Mouse (Mus musculus) 3T3-L1 (cell line): Measurements from ENCODE around the gene A230072I06Rik.

Experiments used
- DNase-seq: peaks from one replicate; pipeline ENCODE4 v3.0.0-alpha.2; 2015; ENCODE audit warnings: low read depth, low spot score

Gene A230072I06Rik

DNA sequence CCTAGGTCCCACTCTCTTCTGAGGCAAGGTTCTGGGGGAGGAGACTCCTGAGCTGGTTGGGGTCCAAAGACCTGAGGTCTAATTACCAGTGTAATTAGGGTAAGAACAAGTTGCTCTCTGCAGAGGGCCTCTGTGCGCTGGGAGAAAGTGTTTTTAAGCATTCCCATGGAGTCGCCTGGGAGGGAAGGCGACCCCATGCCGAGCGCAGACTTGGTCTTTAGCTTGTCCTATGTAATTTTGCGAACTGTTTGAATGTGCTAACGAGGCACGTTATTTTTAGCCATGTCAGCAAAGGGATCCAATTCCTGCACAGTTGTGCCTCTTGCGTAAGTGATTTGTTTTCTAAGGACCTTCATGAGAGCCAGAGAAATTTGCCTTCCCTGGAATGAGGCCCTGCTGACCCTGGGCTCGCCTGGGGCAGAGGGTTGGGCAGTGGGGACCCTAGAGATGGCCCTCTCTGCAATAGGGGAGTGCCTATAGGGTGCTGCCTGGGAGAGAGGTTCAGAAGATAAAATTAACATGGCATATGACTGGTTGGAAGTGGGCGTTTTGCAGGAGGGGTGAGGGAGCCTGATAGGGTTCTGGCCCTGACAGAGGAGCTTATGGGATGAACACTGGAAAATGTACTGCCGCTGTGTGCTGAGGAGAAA is at the start of gene A230072I06Rik:
TSS of gene A230072I06Rik (plus strand) at position 157 of the 650 bp plus-strand sequence.
- no peak for DNase-seq

DNA sequence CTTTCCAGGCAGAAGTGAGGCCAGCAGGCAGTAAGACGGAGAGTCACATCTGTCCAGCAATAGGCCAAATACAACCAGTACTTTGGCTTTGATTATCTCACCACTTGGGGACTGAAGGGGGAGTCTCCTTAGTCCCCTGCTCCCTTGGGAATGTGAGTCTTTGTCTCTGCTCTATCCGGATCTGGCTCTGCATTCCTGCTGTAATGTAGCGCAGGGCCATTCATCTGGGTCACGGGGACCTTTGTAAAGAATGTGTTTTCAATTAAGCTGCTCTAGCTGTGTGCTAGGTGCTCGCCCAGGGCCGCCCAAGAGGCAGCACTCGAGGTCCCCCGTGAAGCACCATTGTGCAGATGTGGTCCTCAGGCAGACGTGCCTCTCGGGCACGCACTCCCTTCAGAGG is 44.6 kb upstream of the A230072I06Rik start:
- DNase-seq, result no peak

GRCm38 (mm10) chr8:12238775-12239174 is 39.8 kb upstream of the A230072I06Rik start:
- no peak for DNase-seq

- no peak for DNase-seq
These were observed 38.5 kb upstream of the A230072I06Rik start for GRCm38 (mm10) chr8:12240143-12240542.

DNA sequence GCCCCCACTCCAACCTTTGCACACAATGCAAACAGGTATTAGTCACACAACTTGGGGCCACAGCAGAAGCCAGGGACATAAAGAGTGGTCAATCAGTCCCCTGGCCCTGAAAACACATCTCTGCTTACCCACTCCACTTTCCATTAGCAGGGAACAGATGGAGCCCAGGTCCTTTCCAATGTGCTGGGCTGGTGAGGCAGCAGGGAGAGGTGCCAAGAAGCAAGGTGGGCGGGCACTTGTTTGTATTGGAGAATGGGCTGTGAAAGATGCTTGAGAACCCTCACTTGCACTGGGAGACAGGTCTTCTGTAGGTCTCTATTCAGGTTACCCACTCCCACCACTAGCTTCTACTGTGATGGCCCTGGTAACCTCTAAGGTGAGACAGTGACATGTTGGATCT is 34.9 kb upstream of the A230072I06Rik start:
- DNase-seq, result no peak

DNA sequence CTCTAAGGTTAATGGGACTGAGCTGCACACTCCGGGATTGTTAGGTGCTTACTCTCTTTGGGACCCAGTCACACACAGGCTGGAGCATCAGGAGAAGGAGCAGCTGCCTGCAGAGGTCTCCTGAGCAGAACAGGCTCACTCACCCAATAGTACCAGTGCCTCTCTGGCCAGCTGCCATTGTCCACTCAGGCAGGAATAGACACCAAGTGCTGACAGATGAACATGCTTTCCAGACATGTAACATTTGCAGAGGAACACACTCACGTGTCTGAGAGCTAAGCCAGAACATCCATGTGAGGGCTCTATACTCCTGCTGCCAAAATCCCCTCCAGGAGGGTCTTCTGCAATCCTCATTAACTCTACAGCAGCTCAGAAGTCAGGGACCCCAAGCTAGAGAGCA is 18.7 kb upstream of the A230072I06Rik start:
- DNase-seq, result no peak

- DNase-seq, result no peak
These were observed 18.1 kb upstream of the A230072I06Rik start for GRCm38 (mm10) chr8:12260476-12261029.

DNA sequence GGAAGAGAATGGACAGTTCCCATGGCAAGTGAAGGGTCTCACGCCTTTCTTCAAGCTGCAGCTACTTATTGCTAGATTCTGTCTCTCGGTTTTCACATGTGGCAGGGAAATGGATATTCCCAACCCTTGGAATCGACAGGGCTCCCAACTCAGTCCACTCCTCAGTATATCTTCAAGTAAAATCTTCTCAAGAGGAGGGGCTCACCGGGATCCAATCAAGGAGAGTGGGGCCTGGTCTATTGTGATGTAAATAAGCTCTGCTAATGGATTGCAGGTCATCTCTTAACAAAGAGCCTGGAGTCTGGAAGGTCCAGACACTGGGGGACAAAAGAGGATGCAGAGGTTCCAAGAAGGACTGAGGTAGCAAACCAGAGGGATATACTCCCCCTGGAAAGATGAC is 17.1 kb upstream of the A230072I06Rik start:
- DNase-seq, result no peak

DNA sequence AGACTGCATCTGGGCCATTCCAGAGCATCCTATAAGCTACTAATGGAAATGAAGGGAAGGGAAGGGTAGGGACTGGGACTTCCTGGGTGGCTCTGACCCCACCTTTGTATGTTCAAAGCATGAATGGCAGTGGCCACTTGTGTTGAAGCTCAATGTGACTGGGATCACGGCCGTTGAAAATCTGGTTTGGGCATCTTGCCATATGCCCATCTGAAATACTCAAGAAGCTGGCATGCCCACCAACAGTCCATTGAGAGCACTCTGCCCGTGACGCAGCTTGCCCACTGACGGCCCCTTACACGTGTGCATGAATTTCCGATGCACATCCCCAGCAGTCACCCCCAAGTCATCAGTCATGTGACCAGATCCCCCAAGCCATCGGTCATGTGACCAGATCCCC is 13.6 kb upstream of the A230072I06Rik start:
- no peak for DNase-seq

GRCm38 (mm10) chr8:12267863-12268262 is 10.8 kb upstream of the A230072I06Rik start:
- no peak for DNase-seq

DNA sequence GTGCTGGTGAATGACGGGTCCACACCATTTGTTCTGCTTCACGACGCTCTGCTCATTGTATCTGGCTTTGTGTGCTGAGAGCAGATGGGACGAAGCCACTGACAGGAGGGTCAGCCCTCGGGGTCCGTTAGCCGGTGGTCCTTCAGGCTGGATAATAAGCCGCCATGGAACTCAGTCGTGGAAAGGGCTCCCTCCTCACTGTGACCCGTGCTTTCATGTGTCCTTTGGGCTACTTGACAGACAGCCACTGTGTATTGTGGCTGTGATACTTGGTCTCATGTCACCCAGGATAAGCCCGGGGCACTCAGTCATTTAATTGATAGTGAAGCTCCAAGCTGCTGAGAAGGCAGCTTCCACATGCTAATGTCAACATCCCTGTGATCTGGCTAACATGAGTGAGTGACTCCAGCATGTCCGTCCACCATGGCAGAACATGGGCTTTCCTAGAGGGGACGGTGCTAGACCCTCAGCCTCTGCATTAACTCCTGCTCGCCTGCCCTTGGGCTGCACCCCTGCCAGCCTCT is 10.3 kb upstream of the A230072I06Rik start:
- DNase-seq, result no peak

DNA sequence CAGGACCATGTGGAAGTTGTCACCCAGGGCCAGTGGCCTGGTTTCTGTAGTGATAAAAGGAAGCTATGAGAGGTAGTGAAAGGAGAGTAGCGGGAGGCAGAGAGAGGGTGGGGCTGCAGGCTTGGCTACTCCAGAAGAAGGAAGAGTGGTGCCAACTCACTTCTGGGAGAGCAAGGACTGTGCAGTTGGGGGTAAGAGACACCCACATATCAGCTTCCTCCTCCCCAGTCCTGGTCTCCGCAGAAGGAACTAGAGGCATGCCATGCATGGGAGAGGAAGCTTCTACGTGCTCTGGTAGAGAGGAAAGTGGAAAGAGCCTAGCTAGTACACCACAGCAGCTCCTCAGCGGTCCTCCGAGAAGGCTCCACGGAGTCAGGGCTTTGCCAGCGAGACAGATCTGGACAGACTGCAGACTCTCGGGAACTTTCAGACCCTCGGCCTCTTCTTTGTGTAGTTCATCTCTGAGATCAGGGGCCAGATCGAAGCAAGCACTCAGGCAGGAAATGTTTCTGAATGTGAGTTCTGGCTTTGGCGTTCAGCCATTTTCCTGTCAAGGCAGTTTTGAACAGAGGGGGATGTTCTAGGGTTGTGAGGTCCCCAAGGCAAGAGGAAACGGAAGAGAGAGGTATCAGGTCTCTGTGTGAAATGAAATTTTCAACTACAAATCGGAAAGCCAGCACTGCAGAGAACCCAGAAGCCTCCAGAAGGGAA is 1.0 kb downstream of the A230072I06Rik start:
- no peak for DNase-seq

DNA sequence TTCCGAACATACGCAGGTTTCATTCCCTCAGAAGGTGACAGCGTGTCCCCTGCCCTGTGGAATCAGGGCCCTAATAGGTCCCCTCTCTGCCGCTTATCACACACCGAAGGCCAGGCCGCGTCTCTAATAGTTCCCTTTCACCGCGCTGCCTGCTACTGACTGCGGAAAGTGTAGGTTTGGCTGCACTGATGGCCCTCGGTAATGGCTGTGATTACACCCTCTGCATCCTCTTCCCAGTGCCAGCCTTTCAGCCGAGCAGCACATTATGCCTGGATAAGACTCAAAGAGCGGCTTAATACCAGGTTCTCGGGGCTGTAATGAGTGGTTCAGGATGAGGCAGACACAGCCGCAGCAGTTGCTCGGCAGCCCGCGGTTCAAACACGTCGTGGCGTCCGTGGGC is 3.5 kb downstream of the A230072I06Rik start:
- no peak for DNase-seq

DNA sequence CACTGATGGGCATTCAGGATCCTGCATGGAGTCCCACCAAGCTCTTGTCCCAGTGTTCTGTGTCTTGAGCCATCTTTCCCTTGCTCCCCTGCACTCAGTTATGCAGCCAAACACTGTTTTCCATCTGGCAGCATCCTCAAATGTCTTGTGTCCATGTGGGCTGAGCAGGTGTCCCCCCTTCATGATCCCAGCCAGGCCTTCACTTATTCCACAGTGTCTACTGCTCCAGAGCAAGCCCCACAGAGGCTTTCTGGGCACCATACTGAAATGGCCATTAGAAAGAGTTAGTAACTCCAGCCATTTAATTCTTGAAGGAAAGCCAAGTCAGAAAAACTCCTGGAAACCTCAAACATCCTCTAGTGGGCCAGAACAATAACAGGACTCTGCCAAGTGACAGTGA is 11.9 kb downstream of the A230072I06Rik start:
- no peak for DNase-seq

DNA sequence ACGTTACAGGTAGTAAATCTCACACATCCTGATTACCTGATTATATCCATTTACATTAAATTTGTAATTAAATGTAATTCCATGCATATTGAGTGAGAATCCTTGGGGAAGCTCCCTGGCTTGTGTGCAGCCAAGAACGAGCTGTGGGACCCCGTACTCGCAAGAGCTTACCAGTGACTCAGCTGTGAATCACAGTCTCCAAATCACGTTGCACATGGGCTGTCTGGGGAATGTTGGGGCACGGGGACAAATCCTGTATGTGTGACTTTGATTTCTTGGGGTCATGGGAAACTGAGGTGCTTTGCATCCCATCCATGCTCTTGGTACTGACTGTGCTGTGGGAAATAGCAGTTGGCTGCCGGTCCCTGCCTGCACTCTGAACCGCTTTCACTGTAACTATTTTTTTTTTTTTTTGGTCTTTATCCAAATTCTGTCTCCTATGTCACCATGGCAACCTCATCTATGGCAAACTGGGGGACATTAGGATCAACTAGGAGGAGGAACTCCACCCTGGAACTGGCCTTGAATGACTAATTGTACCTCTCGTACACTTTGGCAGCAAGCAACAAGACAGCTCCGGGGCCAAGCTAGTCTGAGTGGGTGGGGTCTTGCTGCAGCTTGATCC is 19.8 kb downstream of the A230072I06Rik start:
- no peak for DNase-seq

DNA sequence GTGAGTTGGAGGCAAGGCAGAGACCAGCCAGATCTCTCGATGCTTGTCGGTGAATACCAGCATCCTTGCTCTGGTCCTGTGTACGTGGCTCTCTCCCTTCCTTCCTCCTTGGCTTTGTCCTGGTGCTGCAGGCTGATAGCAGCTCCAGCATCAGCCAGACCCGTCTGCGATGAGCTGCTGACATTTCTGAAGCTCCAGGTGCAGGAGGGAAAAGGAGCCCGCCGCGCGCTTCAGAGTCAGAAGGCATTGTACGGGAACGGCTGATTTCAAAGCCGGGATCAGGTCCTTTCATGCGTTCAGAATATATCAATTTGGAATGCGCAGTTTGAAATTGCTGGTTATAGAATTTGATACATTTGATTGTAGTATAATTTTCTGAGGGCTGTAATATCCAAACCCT is 23.4 kb downstream of the A230072I06Rik start:
- DNase-seq, result no peak

DNA sequence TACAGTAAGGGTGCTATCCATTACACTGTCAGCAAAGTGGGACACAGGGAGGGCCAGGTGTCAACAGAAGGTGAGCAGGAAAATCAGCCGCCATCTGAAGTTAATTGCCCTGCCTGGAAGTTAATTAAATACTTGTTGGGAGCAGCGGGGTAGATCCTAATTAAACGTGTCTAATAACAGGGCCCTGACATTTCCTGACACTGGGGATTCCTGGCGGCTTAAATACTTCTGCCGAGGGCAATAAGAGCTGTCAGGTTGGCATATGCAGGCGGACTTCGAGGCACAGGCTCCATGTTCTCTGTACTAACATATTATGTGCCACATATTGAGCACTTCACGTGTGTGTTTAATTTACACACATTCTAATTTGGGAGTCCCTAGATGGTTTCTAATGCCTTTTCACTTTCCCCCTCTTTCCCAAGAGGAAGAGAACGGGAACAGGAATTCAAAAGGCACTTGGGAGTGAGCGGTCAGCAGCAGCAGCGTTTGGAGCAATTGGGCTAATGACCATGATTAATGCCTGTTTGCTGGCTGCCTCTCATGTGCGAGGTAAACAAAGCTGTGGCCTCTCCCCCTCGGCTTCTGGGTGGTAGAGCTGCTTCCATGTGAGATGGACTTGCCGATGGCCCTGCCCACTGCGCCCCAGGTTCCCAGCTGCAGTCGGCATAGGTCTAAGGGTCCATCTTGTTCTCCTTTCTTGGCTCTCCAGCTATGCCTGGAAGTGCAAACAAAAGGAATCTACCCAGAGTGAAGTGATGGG is 34.5 kb downstream of the A230072I06Rik start:
- DNase-seq, result no peak

- DNase-seq, result no peak
These were observed 35.6 kb downstream of the A230072I06Rik start for GRCm38 (mm10) chr8:12314258-12314657.

DNA sequence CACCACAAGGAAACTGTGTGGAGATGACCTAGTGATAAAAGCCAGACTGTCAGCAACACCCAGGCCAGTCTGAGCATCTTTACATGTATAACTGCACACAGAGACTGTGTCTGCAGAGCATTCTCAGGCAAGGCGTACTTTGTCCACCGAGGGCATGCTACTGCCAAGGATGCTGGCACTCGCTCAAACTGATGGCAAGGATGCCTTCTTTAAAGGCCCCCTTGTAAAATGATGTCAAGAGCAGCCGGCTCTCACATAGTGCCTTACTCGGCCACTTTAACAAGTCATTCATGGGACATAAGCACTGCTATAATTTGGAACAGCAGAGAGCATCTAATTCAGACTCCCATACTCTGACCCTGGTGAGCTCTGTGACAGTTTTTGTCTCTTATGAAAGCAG is 36.6 kb downstream of the A230072I06Rik start:
- DNase-seq, result no peak

GRCm38 (mm10) chr8:12319755-12320455 is 41.3 kb downstream of the A230072I06Rik start:
- DNase-seq, result no peak

- no peak for DNase-seq
These were observed 43.5 kb downstream of the A230072I06Rik start for GRCm38 (mm10) chr8:12322071-12322470.
